Mouse (Mus musculus) C2C12 (cell line): ENCODE results near the gene Atf5. TPM values are rescaled to one million over a fixed set of nuclear protein-coding genes. Genes with fewer than 3 reads are reported as not detected.

ENCODE experiments used
- H3K27me3 ChIP-seq: one replicate; pipeline ENCODE4 v1.6.1; 2011; ENCODE audit not compliant: control insufficient read depth, insufficient read depth, insufficient read length
- H3K36me3 ChIP-seq: one replicate; pipeline ENCODE4 v1.6.1; 2011; ENCODE audit not compliant: control insufficient read depth, insufficient read depth
- H3K4me3 ChIP-seq: one replicate; pipeline ENCODE4 v1.5.1; 2011; ENCODE audit warnings: mild to moderate bottlenecking, control low read depth; ENCODE audit not compliant: poor library complexity, insufficient read depth, severe bottlenecking
- H3K79me2 ChIP-seq: one replicate; pipeline ENCODE4 v1.6.1; 2011; ENCODE audit not compliant: control insufficient read depth, insufficient read depth
- H3K79me3 ChIP-seq: one replicate; pipeline ENCODE4 v1.6.1; 2011; ENCODE audit warnings: low read depth, control low read depth
- H3ac ChIP-seq: one replicate; pipeline ENCODE3; 2011; ENCODE audit warnings: low read depth; ENCODE audit not compliant: control insufficient read depth, insufficient read length
- CEBPB ChIP-seq: IDR thresholded peaks from one replicate; pipeline ENCODE4 v1.6.1; 2011; ENCODE audit warnings: low read depth, mild to moderate bottlenecking, control low read depth, moderate library complexity
- CTCF ChIP-seq: IDR thresholded peaks from one replicate; pipeline ENCODE4 v1.5.1; 2011; ENCODE audit not compliant: control insufficient read depth, insufficient read depth, insufficient read length
- FOSL1 ChIP-seq: IDR thresholded peaks from one replicate; pipeline ENCODE4 v1.8.0; 2011; ENCODE audit warnings: mild to moderate bottlenecking, low read length; ENCODE audit not compliant: poor library complexity, insufficient read depth, severe bottlenecking
- MAX ChIP-seq: IDR thresholded peaks from one replicate; pipeline ENCODE4 v1.6.1; 2011; ENCODE audit warnings: mild to moderate bottlenecking, control low read depth
- MYOD1 ChIP-seq: IDR thresholded peaks from one replicate; pipeline ENCODE4 v1.6.1; 2011; ENCODE audit warnings: low read depth; ENCODE audit not compliant: control insufficient read depth, insufficient read length
- MYOG ChIP-seq: IDR thresholded peaks from one replicate; pipeline ENCODE4 v1.6.1; 2011; ENCODE audit not compliant: control insufficient read depth, insufficient read length; ENCODE audit errors: extremely low read depth
- USF1 ChIP-seq: IDR thresholded peaks from one replicate; pipeline ENCODE4 v1.6.1; 2011; ENCODE audit warnings: low read depth, mild to moderate bottlenecking, control low read depth, moderate library complexity
- polyA plus RNA-seq: library from polyadenylated mRNA; unstranded; fragments of >200 nt; fragmentation: generic; extraction: Trizol; gene quantifications from one replicate; pipeline ENCODE4 v1.2.1, GENCODE M21; 2012; ENCODE audit warnings: missing spikeins

The Atf5 gene
- polyA plus RNA-seq, 1 experiment = 290 TPM

GRCm38 (mm10) chr7:44840426-44840825 is 24.0 kb upstream of the Atf5 start:
- Histone ChIP-seq H3ac (no peak overlapping the region), H3K27me3 (no peaks in the 10 kb centered on the region), H3K79me2 (no peaks in the 10 kb centered on the region), H3K4me3 (no peak overlapping the region), H3K36me3 (no peaks in the 10 kb centered on the region), H3K79me3 (no peaks in the 10 kb centered on the region)
- TF ChIP-seq MYOD1 = no peak
- TF ChIP-seq FOSL1 = no peak
- no peak for TF ChIP-seq MYOG
- TF ChIP-seq USF1 = no peak
- no peak for TF ChIP-seq CTCF
- no peak for TF ChIP-seq MAX
- no peak for TF ChIP-seq CEBPB

- Histone ChIP-seq H3K79me3 (no peaks in the 10 kb centered on the region), H3K27me3 (no peaks in the 10 kb centered on the region), H3ac (no peak overlapping the region), H3K79me2 (no peaks in the 10 kb centered on the region), H3K36me3 (no peaks in the 10 kb centered on the region), H3K4me3 (no peak overlapping the region)
- TF ChIP-seq MAX (no peak), MYOD1 (no peak), USF1 (no peak), CTCF (no peak), FOSL1 (no peak), CEBPB (no peak), MYOG (no peak)
Measured at GRCm38 (mm10) chr7:44839491-44840191, 23.2 kb upstream of the Atf5 start.

GRCm38 (mm10) chr7:44839171-44839490 is 22.7 kb upstream of the Atf5 start:
- Histone ChIP-seq H3K4me3 (no peak overlapping the region), H3ac (no peak overlapping the region), H3K27me3 (no peaks in the 10 kb centered on the region), H3K79me2 (no peaks in the 10 kb centered on the region), H3K36me3 (no peaks in the 10 kb centered on the region), H3K79me3 (no peaks in the 10 kb centered on the region)
- TF ChIP-seq CTCF (no peak), FOSL1 (no peak), MYOD1 (no peak), CEBPB (no peak), USF1 (no peak), MYOG (no peak), MAX (no peak)

- no peaks in the 10 kb centered on the region for H3K79me3 ChIP-seq
- no peaks in the 10 kb centered on the region for H3K79me2 ChIP-seq
- no peaks in the 10 kb centered on the region for H3K27me3 ChIP-seq
- H3K4me3 ChIP-seq = no peak overlapping the region
- no peak overlapping the region for H3ac ChIP-seq
- no peaks in the 10 kb centered on the region for H3K36me3 ChIP-seq
- TF ChIP-seq MYOG (no peak), MYOD1 (no peak), CEBPB (no peak), MAX (no peak), FOSL1 (no peak), USF1 (no peak), CTCF (no peak)
Measured at GRCm38 (mm10) chr7:44838073-44838472, 21.6 kb upstream of the Atf5 start.

GRCm38 (mm10) chr7:44836423-44837053 is 20.1 kb upstream of the Atf5 start:
- TF ChIP-seq MYOG (no peak), MYOD1 (no peak), FOSL1 (no peak), CTCF (no peak), MAX (no peak), CEBPB (no peak), USF1 (no peak)

More at GRCm38 (mm10) chr7:44836423-44837053, 20.1 kb upstream of the Atf5 start:
- Histone ChIP-seq H3K79me2 (no peaks in the 10 kb centered on the region), H3K27me3 (no peaks in the 10 kb centered on the region), H3ac (no peak overlapping the region), H3K79me3 (no peaks in the 10 kb centered on the region), H3K36me3 (no peaks in the 10 kb centered on the region), H3K4me3 (no peak overlapping the region)
